In the genomic region with DNA sequence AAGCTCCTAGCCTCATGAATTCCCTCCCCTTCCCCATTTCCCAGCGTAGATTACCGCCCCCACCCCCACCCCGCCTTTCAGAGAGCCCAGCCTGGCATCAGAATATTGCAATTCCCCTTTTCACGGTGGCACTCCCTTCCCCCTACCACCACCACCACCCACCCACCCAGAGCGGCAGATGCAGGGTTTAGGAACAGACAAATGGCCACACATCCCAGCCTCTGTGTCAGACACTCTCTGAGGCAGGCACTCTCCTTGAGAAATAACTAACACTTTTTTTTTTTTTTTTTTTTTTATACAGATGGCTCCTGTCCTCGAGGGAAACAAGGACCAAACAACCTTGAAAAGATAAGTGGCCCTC, we compare ENCODE assay signal across 9 mouse cellular contexts. TPM values are rescaled to one million over a fixed set of nuclear protein-coding genes. Genes with fewer than 3 reads are reported as not detected.
DNase-seq lines count a peak whose midpoint lies in the region; ATAC-seq and TF ChIP-seq lines count a peak whose summit lies in the region.
"Had no signal": no experiment of that assay in that cellular context is flagged by ENCODE, and none has a peak within 500 bp of the region (broad histone marks: within the 10 kb centered on the region; RNA-seq: fewer than 3 reads in every experiment).

No protein-coding gene starts in this region.

- no peaks in the 10 kb centered on the region for H3K27me3 ChIP-seq in embryonic facial prominence, embryonic 13.5 days
- H3K27me3 ChIP-seq in intestine, postnatal 0 days (replicated peaks; ENCODE audit: control insufficient read depth, insufficient read depth, low read length): no peaks in the 10 kb centered on the region
- no peaks in the 10 kb centered on the region for H3K27me3 ChIP-seq in neural tube, embryonic 12.5 days (replicated peaks)

- H3K9me3 ChIP-seq in embryonic facial prominence, embryonic 13.5 days: no peaks in the 10 kb centered on the region
- H3K9me3 ChIP-seq in intestine, postnatal 0 days (ENCODE audit: control insufficient read depth): no peaks in the 10 kb centered on the region
- H3K9me3 ChIP-seq in neural tube, embryonic 12.5 days: no peaks in the 10 kb centered on the region

- H3K9ac ChIP-seq in embryonic facial prominence, embryonic 13.5 days: peak overlapping the region; percentile 75
- H3K9ac ChIP-seq in intestine, postnatal 0 days (ENCODE audit: low read depth, low read length): peak overlapping the region; percentile 40
- peak overlapping the region; percentile 46 for H3K9ac ChIP-seq in neural tube, embryonic 12.5 days

- H3K36me3 ChIP-seq in embryonic facial prominence, embryonic 13.5 days: no peaks in the 10 kb centered on the region
- H3K36me3 ChIP-seq in intestine, postnatal 0 days (ENCODE audit: control insufficient read depth, insufficient read depth): no peaks in the 10 kb centered on the region
- no peaks in the 10 kb centered on the region for H3K36me3 ChIP-seq in neural tube, embryonic 12.5 days

- 0% methylated on average over 6 of the region's 6 CpGs for WGBS in embryonic facial prominence, embryonic 13.5 days
- 4% methylated on average over 6 of the region's 6 CpGs for WGBS in intestine, postnatal 0 days
- WGBS in neural tube, embryonic 12.5 days: 2% methylated on average over 6 of the region's 6 CpGs

- DNase-seq in left cerebral cortex, adult 2 months (ENCODE audit: extremely low spot score in 1 of 2, low spot score in 2 of 2): no peak
- DNase-seq in left cerebral cortex, adult 18-20 months (ENCODE audit: low spot score in 2 of 2): no peak
- DNase-seq in T-cell, adult 2 months (ENCODE audit: low spot score): no peak
- DNase-seq in right cerebral cortex, postnatal 36 days (ENCODE audit: low spot score in 2 of 2): no peak
- no peak for DNase-seq in kidney, postnatal 4 days

- peak overlapping the region; percentile 70 for H3K4me2 ChIP-seq in embryonic facial prominence, embryonic 13.5 days
- H3K4me2 ChIP-seq in intestine, postnatal 0 days (replicated peaks; ENCODE audit: low read depth): peak overlapping the region; percentile 83
- peak overlapping the region; percentile 59 for H3K4me2 ChIP-seq in neural tube, embryonic 12.5 days (replicated peaks)

- no peak for TF ChIP-seq CTCF in left cerebral cortex, adult 2 months (IDR thresholded peaks at IDR 0.05)
- TF ChIP-seq CTCF in intestine, postnatal 0 days (IDR thresholded peaks at IDR 0.05; ENCODE audit: low read depth): no peak

- H3K4me1 ChIP-seq in embryonic facial prominence, embryonic 13.5 days: no peaks in the 10 kb centered on the region
- H3K4me1 ChIP-seq in intestine, postnatal 0 days (replicated peaks; ENCODE audit: control insufficient read depth, insufficient read depth, low read length): no peaks in the 10 kb centered on the region
- H3K4me1 ChIP-seq in neural tube, embryonic 12.5 days: peaks cover 3% of the 10 kb centered on the region; the same call in 1 of the 2 replicates

- peak overlapping the region; percentile 35; the same call in 1 of the 2 replicates for H3K4me3 ChIP-seq in left cerebral cortex, adult 2 months
- peak overlapping the region; percentile 52 for H3K4me3 ChIP-seq in embryonic facial prominence, embryonic 13.5 days
- peak overlapping the region; percentile 53 for H3K4me3 ChIP-seq in intestine, postnatal 0 days (ENCODE audit: low read depth, low read length)
- H3K4me3 ChIP-seq in neural tube, embryonic 12.5 days: peak overlapping the region; percentile 25

- H3K27ac ChIP-seq in left cerebral cortex, adult 2 months: no peak overlapping the region
- no peak overlapping the region for H3K27ac ChIP-seq in embryonic facial prominence, embryonic 13.5 days
- no peak overlapping the region for H3K27ac ChIP-seq in intestine, postnatal 0 days (ENCODE audit: low read depth, low read length)
- H3K27ac ChIP-seq in neural tube, embryonic 12.5 days: no peak overlapping the region

- ATAC-seq in embryonic facial prominence, embryonic 13.5 days (ENCODE audit: insufficient number of reproducible peaks, insufficient read depth, low FRiP score, low TSS enrichment, low read depth): no peak
- no peak for ATAC-seq in intestine, postnatal 0 days
- peak; percentile 65; the same call in 1 of the 2 replicates for ATAC-seq in neural tube, embryonic 12.5 days (ENCODE audit: low FRiP score, low read depth)

- intact Hi-C loops in left cerebral cortex, adult 2 months (cut with DNase I): loop anchor here (2.0 to 5.0 kb wide), 2 partner anchors 140 to 285 kb away; no protein-coding TSS in a partner anchor

RNA-seq across cellular contexts. Expression of gene Gm8251, which starts 19.2 kb away (rescaled TPM):
- not detected for total RNA-seq in left cerebral cortex, adult 2 months (2021)
- total RNA-seq in left cerebral cortex, adult 18-20 months (2021): not detected
- polyA plus RNA-seq in embryonic facial prominence, embryonic 13.5 days (2015; fragmentation: Nextera tagmentation; extraction: Ambion mirVana): 0.12 and 0.15 TPM in 2 replicates
- polyA plus RNA-seq in intestine, postnatal 0 days (2015; fragmentation: Nextera tagmentation; extraction: Ambion mirVana): 0.03 TPM in 1 of 2 replicates, not detected in the other
- polyA plus RNA-seq in neural tube, embryonic 12.5 days (2016; fragmentation: Nextera tagmentation; extraction: Ambion mirVana): 0.03 and 0.10 TPM in 2 replicates
- polyA plus RNA-seq: large intestine, adult 2 months had no signal

RNA-seq across cellular contexts. Expression of gene Mettl21c, which starts 22.7 kb away (rescaled TPM):
- total RNA-seq in left cerebral cortex, adult 2 months (2021): not detected
- not detected for total RNA-seq in left cerebral cortex, adult 18-20 months (2021)
- 0.95 and 1.4 TPM in 2 replicates for polyA plus RNA-seq in embryonic facial prominence, embryonic 13.5 days (2015; fragmentation: Nextera tagmentation; extraction: Ambion mirVana)
- 0.16 and 0.31 TPM in 2 replicates for polyA plus RNA-seq in intestine, postnatal 0 days (2015; fragmentation: Nextera tagmentation; extraction: Ambion mirVana)
- polyA plus RNA-seq in neural tube, embryonic 12.5 days (2016; fragmentation: Nextera tagmentation; extraction: Ambion mirVana): 0.43 and 0.66 TPM in 2 replicates
- polyA plus RNA-seq: large intestine, adult 2 months had no signal

RNA-seq across cellular contexts. Expression of gene Tex30, which starts 59.7 kb away (rescaled TPM):
- 10 to 100 TPM in 1 of 2 experiments, 1 to 10 TPM in 1; 9.6 to 10.5 TPM for total RNA-seq in left cerebral cortex, adult 2 months (2021)
- 10 to 100 TPM in 1 of 2 experiments, 1 to 10 TPM in 1; 8.0 to 10.9 TPM for total RNA-seq in left cerebral cortex, adult 18-20 months (2021)
- polyA plus RNA-seq in embryonic facial prominence, embryonic 13.5 days (2015; fragmentation: Nextera tagmentation; extraction: Ambion mirVana): 75.1 and 76.8 TPM in 2 replicates
- 37.0 and 39.0 TPM in 2 replicates for polyA plus RNA-seq in intestine, postnatal 0 days (2015; fragmentation: Nextera tagmentation; extraction: Ambion mirVana)
- polyA plus RNA-seq in neural tube, embryonic 12.5 days (2016; fragmentation: Nextera tagmentation; extraction: Ambion mirVana): 73.2 and 74.8 TPM in 2 replicates
